Mouse (Mus musculus) spleen, adult 2 months (tissue): ENCODE data around the gene Arl1. TPM values are rescaled to one million over a fixed set of nuclear protein-coding genes. Genes with fewer than 3 reads are reported as not detected.

Source experiments
- DNase-seq, 2 experiments: peaks; one replicate each; pipeline versions ENCODE4 v3.0.0 to v3.0.0-alpha.2; 2012 to 2021; ENCODE audit warnings: low spot score in 2 of 2, low read depth in 1 of 2
- H3K27ac ChIP-seq: fragments of 200-500 bp; 2 replicates; pipeline ENCODE4 v1.5.1; 2012; ENCODE audit warnings: low read length, inconsistent platforms; ENCODE audit not compliant: insufficient read depth
- H3K27me3 ChIP-seq: fragments of 200-500 bp; 2 replicates; pipeline ENCODE4 v1.6.1; 2012; ENCODE audit warnings: mild to moderate bottlenecking, moderate library complexity, low read length, inconsistent platforms; ENCODE audit not compliant: control insufficient read depth, insufficient read depth
- H3K36me3 ChIP-seq: fragments of 200-500 bp; 2 replicates; pipeline ENCODE4 v1.6.1; 2012; ENCODE audit warnings: mild to moderate bottlenecking, low read length, inconsistent platforms; ENCODE audit not compliant: control insufficient read depth, insufficient read depth
- H3K4me1 ChIP-seq: fragments of 200-500 bp; 2 replicates; pipeline ENCODE4 v1.6.1; 2011; ENCODE audit warnings: inconsistent platforms; ENCODE audit not compliant: control insufficient read depth, insufficient read depth, insufficient read length
- H3K4me3 ChIP-seq: fragments of 200-500 bp; 2 replicates; pipeline ENCODE4 v1.5.1; 2011; ENCODE audit warnings: mild to moderate bottlenecking, inconsistent platforms; ENCODE audit not compliant: insufficient read depth, insufficient read length; ENCODE audit errors: extremely low read depth
- CTCF ChIP-seq: fragments of 200-500 bp; IDR thresholded peaks from 2 replicates; pipeline ENCODE4 v1.5.1; 2011; ENCODE audit warnings: mild to moderate bottlenecking, inconsistent platforms; ENCODE audit not compliant: insufficient read depth, insufficient read length, insufficient replicate concordance; ENCODE audit errors: extremely low read depth
- POLR2A ChIP-seq: fragments of 200-500 bp; IDR thresholded peaks from 2 replicates; pipeline ENCODE4 v1.6.1; 2011; ENCODE audit warnings: low read depth, low read length, inconsistent platforms
- WGBS: fragments of 180-500 bp; shearing (Covaris S2); methylation state at CpG from one replicate; pipeline ENCODE4 v1.1.7; 2018; 5-methylcytosine and 5-hydroxymethylcytosine counted together
- polyA plus RNA-seq: library from polyadenylated mRNA; depleted of rRNA; stranded (reverse); fragments of >200 nt; gene quantifications from 2 replicates; pipeline ENCODE4 v1.2.3, GENCODE M21; 2012; rRNA removed

Arl1 gene
- polyA plus RNA-seq, 1 experiment = 11.1 TPM

DNA sequence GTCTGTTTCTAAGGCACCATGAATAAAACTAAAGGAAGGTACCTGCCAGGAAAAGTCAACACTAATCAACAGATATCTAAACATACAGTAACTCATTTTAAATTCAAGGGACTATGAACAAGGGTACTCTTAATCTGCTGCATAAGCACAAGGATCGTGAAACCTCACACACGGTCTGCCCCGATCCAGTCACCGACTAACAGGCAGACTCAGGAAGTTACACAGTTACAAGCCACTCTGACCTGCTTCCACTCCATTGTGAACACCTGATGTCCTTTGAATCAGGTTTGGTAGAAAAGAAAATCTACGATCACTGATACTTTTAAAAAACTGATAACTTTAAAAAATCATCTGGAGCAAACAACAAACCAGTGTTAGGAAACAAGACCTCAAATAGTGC lies 53.3 kb downstream of the Arl1 start:
- H3K27me3 ChIP-seq = no peaks in the 10 kb centered on the region
- DNase-seq = no peak
- no peak for TF ChIP-seq POLR2A
- no peak for TF ChIP-seq CTCF
- H3K4me3 ChIP-seq = no peak overlapping the region
- H3K27ac ChIP-seq = no peak overlapping the region
- H3K36me3 ChIP-seq = peaks cover 25% of the 10 kb centered on the region
- H3K4me1 ChIP-seq = no peaks in the 10 kb centered on the region
- 91% methylated on average over 5 of the region's 5 CpGs for WGBS

DNA sequence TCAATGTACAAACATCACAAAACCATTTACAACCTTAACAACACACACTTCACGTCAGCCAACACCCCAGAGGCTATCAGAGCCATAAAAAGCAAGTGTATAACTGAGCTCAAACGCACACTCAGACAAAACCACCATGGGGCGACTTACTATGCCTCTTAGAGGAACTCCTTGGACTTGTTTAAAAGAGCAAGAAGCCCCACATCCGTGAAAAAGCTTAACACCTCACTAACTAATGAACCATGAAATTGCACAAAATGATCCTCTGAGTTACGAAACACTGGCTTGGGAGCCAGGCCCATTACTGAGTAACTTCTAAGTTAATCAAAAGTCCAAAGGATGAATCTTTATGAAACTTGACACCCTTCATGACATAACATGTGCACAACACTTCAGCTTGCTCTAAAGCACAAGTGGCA lies 53.9 kb downstream of the Arl1 start:
- H3K4me1 ChIP-seq = no peaks in the 10 kb centered on the region
- H3K27me3 ChIP-seq = no peaks in the 10 kb centered on the region
- peaks cover 23% of the 10 kb centered on the region for H3K36me3 ChIP-seq
- H3K4me3 ChIP-seq = no peak overlapping the region
- no peak for DNase-seq
- WGBS = 91% methylated on average over 5 of the region's 5 CpGs
- no peak overlapping the region for H3K27ac ChIP-seq
- no peak for TF ChIP-seq POLR2A
- no peak for TF ChIP-seq CTCF

DNA sequence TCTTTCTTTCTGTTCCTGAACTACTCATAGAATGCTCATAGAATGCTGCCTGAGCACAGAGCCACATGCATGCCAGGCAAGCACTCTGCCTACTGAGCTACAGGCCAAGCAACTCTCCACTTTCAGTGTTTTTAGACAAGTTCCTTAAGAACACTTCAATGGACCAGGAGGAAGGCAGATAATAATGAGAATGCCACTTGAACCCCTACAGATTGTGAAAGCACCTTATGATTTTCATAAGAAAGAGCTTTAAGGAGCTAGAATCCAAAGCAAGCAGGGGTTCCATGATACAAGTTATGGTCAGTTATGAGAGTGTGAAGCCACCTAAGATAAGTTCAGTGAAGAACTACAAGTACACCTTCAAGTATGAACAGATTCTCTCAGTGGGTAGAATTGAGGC lies 63.0 kb downstream of the Arl1 start:
- H3K27me3 ChIP-seq = no peaks in the 10 kb centered on the region
- no peak overlapping the region for H3K27ac ChIP-seq
- no peak overlapping the region for H3K4me3 ChIP-seq
- TF ChIP-seq POLR2A (no peak), CTCF (no peak)
- no peaks in the 10 kb centered on the region for H3K4me1 ChIP-seq
- peaks cover 13% of the 10 kb centered on the region for H3K36me3 ChIP-seq
- no peak for DNase-seq

Other genes starting within 250 kb of the Arl1 start
- 9.8 and 13.2 TPM in 2 replicates for gene Chpt1, start 226.8 kb upstream of the Arl1 start, polyA plus RNA-seq
- gene Mybpc1, start 125.7 kb upstream of the Arl1 start, polyA plus RNA-seq = 0.47 and 1.0 TPM in 2 replicates
- 7.4 and 12.4 TPM in 2 replicates for gene Spic, start 45.8 kb upstream of the Arl1 start, polyA plus RNA-seq
- 4.0 and 4.2 TPM in 2 replicates for gene Utp20, start 95.9 kb downstream of the Arl1 start, polyA plus RNA-seq
- not detected in 2 replicates for gene Slc5a8, start 155.1 kb downstream of the Arl1 start, polyA plus RNA-seq